Mouse (Mus musculus) spleen, adult 2 months (tissue): Measurements from ENCODE around the gene Gm45208.

Experiments used
- CTCF ChIP-seq: fragments of 200-500 bp; IDR thresholded peaks from 2 replicates; pipeline ENCODE4 v1.5.1; 2011; ENCODE audit warnings: mild to moderate bottlenecking, inconsistent platforms; ENCODE audit not compliant: insufficient read depth, insufficient read length, insufficient replicate concordance; ENCODE audit errors: extremely low read depth
- POLR2A ChIP-seq: fragments of 200-500 bp; IDR thresholded peaks from 2 replicates; pipeline ENCODE4 v1.6.1; 2011; ENCODE audit warnings: low read depth, low read length, inconsistent platforms

DNA sequence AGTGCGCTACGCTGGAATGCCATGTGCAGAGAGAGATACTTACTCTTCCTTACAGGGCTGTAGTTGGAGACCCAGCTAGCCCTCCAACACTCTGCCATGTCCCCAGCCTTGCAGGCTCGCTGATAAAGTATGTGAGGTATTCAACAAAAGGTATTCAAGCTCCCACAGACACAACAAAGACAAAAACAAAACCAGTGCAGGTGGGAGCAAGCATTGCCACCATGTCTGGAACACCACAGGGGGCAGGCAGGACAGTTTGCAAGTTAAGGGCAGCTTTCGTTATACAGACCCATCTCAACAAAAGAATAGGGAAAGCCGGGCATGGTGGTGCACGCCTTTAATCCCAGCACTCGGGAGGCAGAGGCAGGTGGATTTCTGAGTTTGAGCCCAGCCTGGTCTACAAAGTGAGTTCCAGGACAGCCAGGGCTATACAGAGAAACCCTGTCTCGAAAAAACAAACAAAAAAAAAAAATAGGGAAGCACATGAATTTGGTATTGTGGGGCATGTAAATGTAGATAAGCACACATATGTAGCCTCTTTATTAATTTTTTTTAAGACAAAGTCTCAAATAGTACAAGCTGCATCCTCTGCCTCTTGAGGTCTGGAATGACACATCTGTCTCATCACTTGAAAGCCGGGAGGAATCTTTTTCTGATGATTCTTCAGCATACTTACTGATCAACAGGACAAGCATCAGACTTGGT is 53.6 kb downstream of the Gm45208 start:
- TF ChIP-seq CTCF (no peak), POLR2A (no peak)
